Mouse (Mus musculus): ENCODE results near the gene Tmem35b. TPM values are rescaled to one million over a fixed set of nuclear protein-coding genes. Genes with fewer than 3 reads are reported as not detected.

The Tmem35b gene
- polyA plus RNA-seq, 1 experiment from 2014 or later, result 12.6 TPM

GRCm38 (mm10) chr4:127125834-127126463 lies 2.5 kb downstream of the Tmem35b start:
- Histone ChIP-seq H3K27ac (replicated peaks) (no peak overlapping the region), H3K4me2 (peak overlapping the region; percentile 90), H3K36me3 (peaks cover 35% of the 10 kb centered on the region), H3K27me3 (replicated peaks) (no peaks in the 10 kb centered on the region), H3K4me3 (peak overlapping the region; percentile 78), H3K4me1 (peaks cover 11% of the 10 kb centered on the region), H3K9ac (peak overlapping the region; percentile 89), H3K9me3 (no peaks in the 10 kb centered on the region)
- peak; percentile 93 for ATAC-seq (ENCODE audit: extremely low read depth, insufficient number of reproducible peaks, low FRiP score, low TSS enrichment)
- WGBS, result under 1% methylated on average over 35 of the region's 35 CpGs

- 29% methylated on average over 1 of the region's 1 CpGs for WGBS
- Histone ChIP-seq H3K36me3 (no peaks in the 10 kb centered on the region), H3K4me1 (0 out of 2 replicates have a peak, but pooled peaks cover 5% of the 10 kb centered on the region), H3K4me2 (no peak overlapping the region), H3K9ac (no peak overlapping the region), H3K9me3 (no peaks in the 10 kb centered on the region), H3K4me3 (no peak overlapping the region), H3K27me3 (replicated peaks) (no peaks in the 10 kb centered on the region), H3K27ac (replicated peaks) (no peak overlapping the region)
- no peak for ATAC-seq (ENCODE audit: extremely low read depth, insufficient number of reproducible peaks, low FRiP score, low TSS enrichment)
Measured at GRCm38 (mm10) chr4:127134687-127135086, 11.2 kb downstream of the Tmem35b start.

- Histone ChIP-seq H3K9ac (no peak overlapping the region), H3K4me3 (no peak overlapping the region), H3K36me3 (no peaks in the 10 kb centered on the region), H3K4me1 (0 out of 2 replicates have a peak, but pooled peaks cover 5% of the 10 kb centered on the region), H3K9me3 (no peaks in the 10 kb centered on the region), H3K27ac (replicated peaks) (no peak overlapping the region), H3K27me3 (replicated peaks) (0 out of 2 replicates have a peak, but pooled peaks cover 3% of the 10 kb centered on the region), H3K4me2 (no peak overlapping the region)
- whole genome bisulfite sequencing, result 74% methylated on average over 5 of the region's 5 CpGs
- no peak for ATAC-seq (ENCODE audit: extremely low read depth, insufficient number of reproducible peaks, low FRiP score, low TSS enrichment)
Measured at GRCm38 (mm10) chr4:127137591-127137990, 14.1 kb downstream of the Tmem35b start.

- 31% methylated on average over 6 of the region's 6 CpGs for WGBS
- Histone ChIP-seq H3K9ac (no peak overlapping the region), H3K9me3 (no peaks in the 10 kb centered on the region), H3K4me2 (no peak overlapping the region), H3K27ac (replicated peaks) (no peak overlapping the region), H3K4me3 (no peak overlapping the region), H3K36me3 (no peaks in the 10 kb centered on the region), H3K4me1 (0 out of 2 replicates have a peak, but pooled peaks cover 5% of the 10 kb centered on the region), H3K27me3 (replicated peaks) (0 out of 2 replicates have a peak, but pooled peaks cover 3% of the 10 kb centered on the region)
- no peak for ATAC-seq (ENCODE audit: extremely low read depth, insufficient number of reproducible peaks, low FRiP score, low TSS enrichment)
Measured at GRCm38 (mm10) chr4:127138486-127138885, 15.0 kb downstream of the Tmem35b start.

- no peak overlapping the region for H3K4me2 ChIP-seq
Measured at GRCm38 (mm10) chr4:127150031-127150430, 26.5 kb downstream of the Tmem35b start.

GRCm38 (mm10) chr4:127153345-127153744 lies 29.9 kb downstream of the Tmem35b start:
- Histone ChIP-seq H3K36me3 (no peaks in the 10 kb centered on the region), H3K27me3 (replicated peaks) (no peaks in the 10 kb centered on the region; the same call in 1 of the 2 replicates), H3K4me3 (no peak overlapping the region), H3K9me3 (0 out of 2 replicates have a peak, but pooled peaks cover 5% of the 10 kb centered on the region), H3K27ac (replicated peaks) (no peak overlapping the region), H3K4me1 (no peaks in the 10 kb centered on the region), H3K9ac (no peak overlapping the region), H3K4me2 (no peak overlapping the region)
- ATAC-seq (ENCODE audit: extremely low read depth, insufficient number of reproducible peaks, low FRiP score, low TSS enrichment), result no peak
- 59% methylated on average over 1 of the region's 1 CpGs for WGBS

More at GRCm38 (mm10) chr4:127150031-127150430, 26.5 kb downstream of the Tmem35b start:
- ATAC-seq (ENCODE audit: extremely low read depth, insufficient number of reproducible peaks, low FRiP score, low TSS enrichment), result no peak
- H3K27ac ChIP-seq (replicated peaks), result no peak overlapping the region
- no peak overlapping the region for H3K4me3 ChIP-seq
- no peaks in the 10 kb centered on the region for H3K4me1 ChIP-seq
- H3K9me3 ChIP-seq, result 0 out of 2 replicates have a peak, but pooled peaks cover 4% of the 10 kb centered on the region
- H3K27me3 ChIP-seq (replicated peaks), result no peaks in the 10 kb centered on the region; the same call in 1 of the 2 replicates
- 72% methylated on average over 13 of the region's 13 CpGs for WGBS
- H3K36me3 ChIP-seq, result no peaks in the 10 kb centered on the region
- H3K9ac ChIP-seq, result no peak overlapping the region

GRCm38 (mm10) chr4:127155757-127156156 lies 32.3 kb downstream of the Tmem35b start:
- H3K9me3 ChIP-seq, result 0 out of 2 replicates have a peak, but pooled peaks cover 5% of the 10 kb centered on the region
- no peak overlapping the region for H3K9ac ChIP-seq
- H3K4me2 ChIP-seq, result no peak overlapping the region
- WGBS, result 51% methylated on average over 5 of the region's 5 CpGs
- 0 out of 2 replicates have a peak, but pooled peaks cover 3% of the 10 kb centered on the region for H3K27me3 ChIP-seq (replicated peaks)
- no peaks in the 10 kb centered on the region for H3K36me3 ChIP-seq
- no peak overlapping the region for H3K4me3 ChIP-seq
- H3K4me1 ChIP-seq, result no peaks in the 10 kb centered on the region
- no peak for ATAC-seq (ENCODE audit: extremely low read depth, insufficient number of reproducible peaks, low FRiP score, low TSS enrichment)
- H3K27ac ChIP-seq (replicated peaks), result no peak overlapping the region

GRCm38 (mm10) chr4:127157746-127158145 lies 34.3 kb downstream of the Tmem35b start:
- no peaks in the 10 kb centered on the region for H3K36me3 ChIP-seq
- no peak for ATAC-seq (ENCODE audit: extremely low read depth, insufficient number of reproducible peaks, low FRiP score, low TSS enrichment)
- H3K27me3 ChIP-seq (replicated peaks), result 0 out of 2 replicates have a peak, but pooled peaks cover 3% of the 10 kb centered on the region
- no peak overlapping the region for H3K27ac ChIP-seq (replicated peaks)
- H3K9ac ChIP-seq, result no peak overlapping the region
- no peak overlapping the region for H3K4me3 ChIP-seq
- H3K4me2 ChIP-seq, result no peak overlapping the region
- no peaks in the 10 kb centered on the region for H3K4me1 ChIP-seq
- WGBS, result 73% methylated on average over 4 of the region's 4 CpGs
- H3K9me3 ChIP-seq, result 0 out of 2 replicates have a peak, but pooled peaks cover 5% of the 10 kb centered on the region

- H3K27ac ChIP-seq (replicated peaks), result no peak overlapping the region
- WGBS, result 55% methylated on average over 8 of the region's 8 CpGs
- H3K9ac ChIP-seq, result no peak overlapping the region
Measured at GRCm38 (mm10) chr4:127163926-127164325, 40.4 kb downstream of the Tmem35b start.

GRCm38 (mm10) chr4:127167096-127167495 lies 43.6 kb downstream of the Tmem35b start:
- Histone ChIP-seq H3K4me2 (no peak overlapping the region), H3K27me3 (replicated peaks) (peaks cover 75% of the 10 kb centered on the region), H3K4me3 (no peak overlapping the region), H3K36me3 (no peaks in the 10 kb centered on the region), H3K9me3 (no peaks in the 10 kb centered on the region), H3K4me1 (peaks cover 16% of the 10 kb centered on the region), H3K27ac (replicated peaks) (no peak overlapping the region), H3K9ac (no peak overlapping the region)
- ATAC-seq (ENCODE audit: extremely low read depth, insufficient number of reproducible peaks, low FRiP score, low TSS enrichment), result no peak
- WGBS, result 74% methylated on average over 5 of the region's 5 CpGs

More at GRCm38 (mm10) chr4:127163926-127164325, 40.4 kb downstream of the Tmem35b start:
- no peaks in the 10 kb centered on the region for H3K9me3 ChIP-seq
- no peak overlapping the region for H3K4me2 ChIP-seq
- no peak for ATAC-seq (ENCODE audit: extremely low read depth, insufficient number of reproducible peaks, low FRiP score, low TSS enrichment)
- peaks cover 46% of the 10 kb centered on the region for H3K27me3 ChIP-seq (replicated peaks)
- no peaks in the 10 kb centered on the region for H3K36me3 ChIP-seq
- peaks cover 10% of the 10 kb centered on the region; the same call in 1 of the 2 replicates for H3K4me1 ChIP-seq
- no peak overlapping the region for H3K4me3 ChIP-seq

GRCm38 (mm10) chr4:127167731-127168130 lies 44.2 kb downstream of the Tmem35b start:
- Histone ChIP-seq H3K9ac (no peak overlapping the region), H3K27ac (replicated peaks) (no peak overlapping the region), H3K4me1 (peaks cover 16% of the 10 kb centered on the region), H3K4me3 (peak overlapping the region; percentile 77), H3K27me3 (replicated peaks) (peaks cover 82% of the 10 kb centered on the region), H3K4me2 (peak overlapping the region; percentile 100), H3K9me3 (no peaks in the 10 kb centered on the region), H3K36me3 (no peaks in the 10 kb centered on the region)
- WGBS, result 11% methylated on average over 8 of the region's 8 CpGs
- no peak for ATAC-seq (ENCODE audit: extremely low read depth, insufficient number of reproducible peaks, low FRiP score, low TSS enrichment)

All from heart, embryonic 13.5 days (tissue).